Mouse (Mus musculus) thymus, adult 2 months (tissue): ENCODE results near the gene Pbld2.

ENCODE experiments used
- CTCF ChIP-seq: fragments of 200-500 bp; IDR thresholded peaks from 2 replicates; pipeline ENCODE4 v1.5.1; 2012; ENCODE audit warnings: mild to moderate bottlenecking, control low read depth, low read length, moderate library complexity, borderline replicate concordance; ENCODE audit not compliant: control insufficient read depth, poor library complexity, insufficient read depth; ENCODE audit errors: extremely low read depth
- POLR2A ChIP-seq: fragments of 200-500 bp; IDR thresholded peaks from 2 replicates; pipeline ENCODE4 v1.6.1; 2012; ENCODE audit warnings: mild to moderate bottlenecking, low read length, control low read depth, moderate library complexity; ENCODE audit not compliant: control insufficient read depth, poor library complexity, insufficient read depth; ENCODE audit errors: extremely low read depth

DNA sequence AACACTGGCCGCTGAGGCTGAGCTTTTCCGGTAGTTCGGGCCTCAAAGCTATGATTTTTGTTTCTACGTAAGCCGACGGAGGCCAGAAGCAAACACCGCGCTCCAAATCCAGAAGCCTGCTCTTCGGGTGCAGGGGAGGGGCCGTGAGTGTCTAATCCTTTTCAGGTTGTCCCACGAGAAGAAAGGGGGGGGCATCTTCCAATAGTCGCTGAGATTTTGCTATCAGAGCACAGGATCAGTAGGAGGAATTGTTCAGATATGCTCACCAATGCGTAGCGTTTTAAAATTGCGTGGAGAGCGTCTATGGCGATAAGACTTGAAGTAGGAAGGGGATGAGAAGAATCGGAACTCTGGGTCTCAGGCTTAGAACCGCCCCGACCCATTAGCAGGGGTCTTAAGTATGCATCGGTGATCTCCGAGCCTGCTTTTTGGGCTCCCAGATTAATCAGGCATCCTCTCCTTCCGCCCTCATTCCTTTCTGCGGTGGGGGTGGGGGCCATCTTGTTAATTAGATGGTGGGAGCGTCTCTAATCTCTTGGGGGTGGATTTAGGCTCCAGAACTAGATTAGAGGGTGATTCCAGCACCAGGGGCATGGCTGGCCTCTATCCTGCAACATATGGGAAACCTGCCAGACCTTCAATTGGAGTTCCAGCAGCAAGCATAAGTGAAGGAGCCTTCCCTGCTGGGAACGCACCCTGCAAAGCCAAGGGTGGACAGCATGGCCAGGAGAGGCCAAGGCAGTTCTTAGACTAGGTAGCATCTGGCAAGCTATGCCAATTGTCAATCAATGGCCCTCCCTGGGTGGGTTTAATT lies 65.8 kb downstream of the Pbld2 start:
- TF ChIP-seq POLR2A (no peak), CTCF (no peak)
